Mouse (Mus musculus) left cerebral cortex, adult 9 months (tissue): Measurements from ENCODE around the gene Rgs14.

Source experiments
- DNase-seq, 2 experiments: peaks; one replicate each; pipeline ENCODE4 v3.0.0; 2022; ENCODE audit warnings: low spot score in 2 of 2

The Rgs14 gene

DNA sequence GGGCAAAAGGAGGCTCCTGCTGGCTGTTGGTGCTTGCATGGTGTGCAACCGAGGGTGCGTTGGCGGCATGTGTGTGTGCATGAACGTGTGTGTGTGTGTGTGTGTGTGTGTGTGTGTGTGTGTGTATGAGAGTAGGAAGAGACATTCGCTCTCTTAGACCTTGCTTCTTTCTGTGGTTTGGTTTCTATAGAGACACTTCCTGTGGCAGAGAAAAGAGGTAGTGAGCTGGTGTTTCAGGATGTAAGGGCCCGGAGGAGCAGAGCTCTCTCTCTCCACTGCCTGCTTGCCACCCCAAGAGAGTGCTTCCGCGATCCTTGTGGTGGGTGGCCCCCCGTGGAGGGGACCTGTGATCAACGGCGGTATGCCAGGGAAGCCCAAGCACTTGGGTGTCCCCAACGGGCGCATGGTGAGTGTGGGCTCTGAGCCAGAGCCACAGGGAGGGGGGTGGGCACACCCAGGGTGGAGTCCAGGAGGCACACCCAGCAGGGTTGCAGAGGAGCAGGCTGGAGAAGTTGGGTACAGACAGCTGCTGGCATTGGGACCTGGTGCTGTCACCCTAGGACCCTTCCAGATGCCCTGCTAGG is at the start of gene Rgs14:
TSS of gene Rgs14 (plus strand) at position 202 of the 584 bp plus-strand sequence.
- DNase-seq: peak in 1 of 2 experiments; percentile 67

DNA sequence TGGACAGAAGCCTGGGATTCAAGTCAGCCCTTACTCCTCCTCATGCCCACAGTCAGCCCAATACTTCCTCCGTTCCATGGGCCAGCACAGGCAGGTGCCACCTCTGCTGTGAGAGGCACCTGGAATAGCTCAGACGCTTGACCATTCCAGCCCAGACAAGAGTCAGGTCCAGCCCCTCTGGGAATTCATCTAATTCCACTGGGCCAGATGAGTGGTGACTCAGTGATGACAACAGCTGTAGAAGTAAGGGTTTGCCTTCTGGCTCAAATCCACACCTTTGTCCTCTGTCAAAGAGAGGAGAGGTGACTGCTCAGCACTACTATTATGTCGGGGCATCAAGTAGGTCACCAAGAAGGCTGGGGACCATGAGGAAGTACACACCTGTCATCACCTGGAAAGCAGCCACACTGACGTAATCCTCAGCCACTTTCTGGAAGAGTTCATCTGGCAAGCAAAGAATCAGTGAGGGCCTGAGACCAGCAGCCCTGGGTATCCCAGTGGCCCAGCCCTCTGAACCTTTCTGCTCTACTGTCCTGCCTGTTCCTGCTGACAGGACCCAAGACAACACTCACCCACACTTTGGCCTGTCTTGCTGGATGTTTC is 49.5 kb upstream of the Rgs14 start, which contains the start of gene Prelid1:
TSS of gene Prelid1 (plus strand) at position 570 of the 603 bp plus-strand sequence.
- DNase-seq: no peak

DNA sequence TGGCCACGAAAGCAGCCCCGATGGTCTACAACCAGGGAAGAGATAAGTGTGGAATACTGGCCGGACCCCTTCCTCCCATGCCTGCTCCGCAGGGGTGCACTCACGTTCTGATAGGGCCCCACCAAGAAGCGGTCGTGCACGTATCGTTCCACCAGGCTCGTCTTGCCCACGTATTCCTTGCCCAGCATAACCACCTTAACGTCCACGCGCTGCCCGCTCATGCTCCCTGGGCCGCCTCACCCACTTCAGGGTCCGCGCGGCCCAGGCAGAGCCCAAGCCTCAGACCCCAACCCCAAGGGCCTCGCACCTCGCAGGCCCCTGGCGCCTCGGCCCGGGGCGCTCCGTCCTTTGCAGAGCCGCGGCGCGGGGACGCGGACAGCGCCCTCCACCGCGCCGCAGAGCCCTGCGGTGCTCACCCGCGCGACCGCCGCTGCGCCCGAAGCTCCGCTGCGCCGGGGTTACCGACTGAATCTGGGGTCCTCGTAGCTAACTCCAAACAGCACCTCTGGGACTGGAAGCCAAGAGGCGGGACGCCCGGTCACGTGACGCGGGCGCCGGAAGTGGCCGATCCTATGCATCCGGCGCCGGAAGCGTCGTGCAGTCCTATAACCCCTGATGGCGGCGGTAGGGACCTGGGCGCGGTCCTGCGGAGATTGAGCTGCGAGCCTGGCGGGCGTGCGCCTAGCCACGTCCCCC is 48.0 kb upstream of the Rgs14 start, which contains the start of gene Rab24:
TSS of gene Rab24 (minus strand) at position 513 of the 696 bp plus-strand sequence.
- DNase-seq: peak in 1 of 2 experiments; percentile 78

DNA sequence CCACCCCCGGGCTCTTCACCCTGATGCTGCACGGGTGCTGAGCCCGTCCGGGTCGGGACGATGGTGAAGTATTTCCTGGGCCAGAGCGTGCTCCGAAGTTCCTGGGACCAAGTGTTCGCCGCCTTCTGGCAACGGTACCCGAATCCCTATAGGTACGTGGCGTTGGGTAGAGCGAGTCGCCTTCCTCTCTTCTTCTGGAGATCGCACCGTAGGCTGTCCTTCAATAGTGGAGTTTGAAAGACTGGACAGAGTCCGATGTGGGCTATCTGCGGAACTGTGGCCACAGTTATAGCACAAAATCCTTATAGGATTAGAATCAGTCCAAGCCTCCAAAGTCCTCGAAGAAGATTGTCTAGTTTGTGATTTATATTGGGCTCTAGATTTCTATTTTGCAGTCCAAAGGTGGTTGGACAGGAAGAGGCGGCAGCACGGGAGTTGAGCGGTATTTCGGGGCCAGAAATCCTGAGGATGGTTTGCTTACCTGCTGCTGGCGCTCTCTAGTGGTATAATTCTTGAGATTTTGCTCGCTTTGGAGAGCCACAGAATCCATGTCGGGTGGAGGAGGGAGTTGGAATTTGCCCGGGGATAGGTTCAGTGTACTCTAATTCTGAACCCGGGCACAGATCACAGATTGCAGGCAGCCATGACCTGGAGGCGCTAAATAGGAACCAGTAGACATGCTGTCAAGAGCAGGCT is 47.3 kb upstream of the Rgs14 start:
- DNase-seq: peak in 1 of 2 experiments; percentile 54

DNA sequence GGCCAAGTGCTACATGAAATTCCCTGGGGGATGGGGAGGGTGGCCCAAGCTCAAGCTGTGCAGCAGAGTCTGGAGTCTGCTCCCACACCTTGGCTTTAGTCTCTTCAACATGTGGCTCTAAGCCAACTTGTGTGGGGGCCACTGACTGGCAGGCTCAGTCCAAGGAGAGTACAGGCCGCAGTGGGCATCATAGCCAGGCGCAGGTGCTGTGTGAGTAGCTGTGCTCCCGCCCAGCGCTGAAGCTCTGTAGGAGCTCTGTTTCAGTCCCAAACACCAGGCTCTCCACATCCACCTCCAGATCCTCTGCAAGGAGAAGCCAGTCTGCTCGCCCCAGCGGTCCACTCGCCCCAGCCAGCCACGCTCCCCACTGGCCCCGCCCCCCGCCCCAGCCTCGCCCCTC is 43.9 kb upstream of the Rgs14 start:
- DNase-seq: peak in 1 of 2 experiments; percentile 32

DNA sequence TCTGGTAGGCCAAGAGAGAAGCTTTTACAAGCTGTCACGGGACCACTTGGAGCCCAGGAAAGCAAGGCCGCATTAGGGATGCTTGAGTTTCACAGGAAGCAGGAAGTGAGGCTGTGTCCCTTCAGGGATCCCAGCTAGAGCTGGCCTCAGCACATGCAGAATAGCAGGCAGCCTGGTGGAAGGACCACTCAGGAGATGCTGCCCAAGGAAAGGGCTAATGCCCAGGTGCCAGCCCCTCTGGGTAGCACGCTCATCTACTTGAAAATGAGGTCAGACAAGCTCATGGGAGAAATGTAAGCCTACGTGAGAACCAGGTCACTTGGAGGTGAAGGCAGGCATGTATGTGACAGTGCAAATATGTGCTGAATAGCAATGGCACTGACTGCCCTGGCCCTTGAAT is 42.4 kb upstream of the Rgs14 start:
- DNase-seq: no peak

DNA sequence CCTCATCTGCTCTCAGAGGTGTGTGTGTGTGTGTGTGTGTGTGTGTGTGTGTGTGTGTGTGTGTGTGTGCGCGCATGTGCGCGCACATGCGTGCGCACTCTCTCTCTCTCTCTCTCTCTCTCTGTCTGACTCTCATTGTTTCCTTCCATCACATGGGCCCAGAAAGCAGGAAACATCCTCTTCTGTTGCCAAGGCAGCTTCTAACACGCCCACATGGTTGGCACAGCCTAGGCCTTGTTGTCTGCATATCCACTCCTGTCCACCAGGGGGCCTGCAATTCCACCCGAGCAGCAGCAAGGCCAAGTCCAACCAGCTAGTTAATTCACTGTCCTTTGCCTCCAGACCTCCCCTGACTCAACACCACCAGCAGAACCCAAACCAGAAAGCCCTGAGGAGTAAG is 41.9 kb upstream of the Rgs14 start:
- peak; percentile 89 to 97 for DNase-seq

DNA sequence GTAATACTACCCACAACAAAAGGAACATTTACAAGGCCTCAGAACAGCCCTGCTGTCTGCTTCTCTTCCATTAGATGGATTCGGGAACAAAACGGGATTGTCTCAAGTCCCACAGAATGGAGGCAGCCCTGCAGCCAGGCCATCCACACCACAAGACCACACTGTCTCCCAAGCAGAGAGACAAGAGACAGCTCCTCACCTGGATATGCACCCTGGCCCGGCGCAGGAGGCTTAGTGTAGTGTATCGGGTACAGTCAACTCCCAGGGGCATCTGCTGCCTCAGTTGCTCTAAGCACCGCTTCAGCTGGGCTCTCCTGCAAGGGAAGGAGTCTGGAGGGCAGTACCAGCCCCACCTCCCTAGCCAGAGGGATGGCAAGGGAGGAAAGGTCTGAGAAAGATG is 41.4 kb upstream of the Rgs14 start:
- DNase-seq: no peak

DNA sequence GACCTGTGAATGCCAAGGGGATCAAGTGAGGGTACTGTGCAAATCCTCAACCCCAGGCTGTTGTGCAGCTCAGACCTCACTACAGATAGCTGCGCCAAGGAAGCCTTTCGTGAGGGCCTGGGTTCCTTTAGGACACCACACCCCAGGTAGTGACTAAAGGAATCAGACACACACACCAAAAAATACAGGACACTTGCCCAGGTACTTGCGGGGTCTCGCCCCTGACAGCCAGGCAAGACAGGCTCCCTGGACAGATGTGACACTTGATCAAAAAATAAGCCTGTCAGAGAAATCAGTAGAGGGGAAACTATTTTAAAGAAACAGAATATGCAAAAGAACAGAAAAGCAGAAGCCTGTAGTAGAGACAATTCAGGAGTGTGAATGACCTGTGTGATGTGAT is 40.9 kb upstream of the Rgs14 start:
- DNase-seq: no peak

DNA sequence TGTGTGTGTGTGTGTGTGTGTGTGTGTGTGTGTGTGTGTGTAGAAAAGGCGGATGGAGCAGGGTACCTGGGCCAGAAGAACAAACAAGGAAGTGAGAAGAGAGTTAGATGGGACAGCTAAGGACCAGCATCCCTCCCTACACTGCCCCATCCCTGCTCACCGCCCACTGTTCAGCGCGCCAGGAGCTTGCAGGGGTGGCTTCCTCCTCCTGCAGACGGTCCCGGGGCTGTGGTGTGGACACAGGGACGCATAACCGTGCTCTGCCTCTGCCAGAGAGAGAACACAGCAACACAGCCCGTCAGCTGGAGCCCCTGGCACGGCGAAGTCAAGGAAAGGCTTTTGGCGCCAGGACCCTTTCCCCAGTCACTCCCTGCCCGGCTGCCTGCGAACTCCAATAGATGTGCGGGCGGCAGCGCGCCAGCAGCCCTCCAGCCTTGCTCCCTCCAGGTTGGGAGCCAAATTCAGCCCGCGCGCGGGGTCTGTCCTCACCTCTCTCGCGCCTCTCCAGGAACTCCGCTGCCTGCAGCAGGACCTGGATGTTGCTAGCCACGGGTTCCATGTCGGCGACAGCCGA is 40.3 kb upstream of the Rgs14 start:
- DNase-seq: no peak

DNA sequence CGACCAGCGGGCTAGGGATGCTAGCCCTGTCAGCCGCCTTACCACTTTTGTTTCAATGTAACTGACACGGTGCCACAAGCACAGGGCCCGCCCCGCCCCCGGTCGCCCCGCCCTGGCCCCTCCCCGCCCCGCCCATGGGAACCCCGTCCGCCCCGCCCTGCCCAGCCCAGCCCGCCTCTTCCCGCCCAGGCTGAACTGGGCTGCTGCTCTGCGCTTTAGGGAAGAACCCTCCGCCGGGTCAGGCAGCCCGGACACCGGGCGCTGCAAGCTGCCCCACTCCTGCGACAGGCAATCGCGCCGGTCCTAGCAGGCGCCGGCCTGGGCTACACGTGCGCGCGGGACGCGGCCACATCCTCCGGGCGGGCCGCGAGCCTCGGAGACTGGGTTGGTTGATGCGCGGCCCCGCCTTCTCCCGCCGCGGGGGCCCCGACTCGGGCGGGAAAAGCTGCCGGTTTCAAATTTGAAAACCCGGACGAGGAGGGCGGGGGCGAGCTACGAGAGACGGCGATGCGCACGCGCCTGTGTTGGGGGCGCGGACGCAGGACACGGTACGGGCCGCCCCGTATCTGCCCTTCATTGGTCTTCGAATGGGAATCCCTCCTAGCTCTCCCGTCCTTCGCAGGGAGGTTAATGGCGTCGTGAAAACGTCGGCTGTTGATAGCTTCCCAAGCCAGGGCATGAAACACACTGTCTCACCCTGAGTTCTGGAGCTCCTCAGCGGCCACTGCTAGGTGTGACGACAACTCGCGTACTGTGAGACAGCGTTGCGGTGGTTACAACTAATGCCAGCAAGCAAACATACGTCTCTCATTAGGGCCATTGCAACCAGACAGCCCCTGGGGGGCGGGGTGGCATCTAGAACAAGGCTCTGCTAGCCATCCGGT is 39.6 kb upstream of the Rgs14 start, which contains the start of gene Mxd3:
TSS of gene Mxd3 (minus strand) at position 141 of the 884 bp plus-strand sequence.
- peak in 1 of 2 experiments; percentile 75 for DNase-seq

DNA sequence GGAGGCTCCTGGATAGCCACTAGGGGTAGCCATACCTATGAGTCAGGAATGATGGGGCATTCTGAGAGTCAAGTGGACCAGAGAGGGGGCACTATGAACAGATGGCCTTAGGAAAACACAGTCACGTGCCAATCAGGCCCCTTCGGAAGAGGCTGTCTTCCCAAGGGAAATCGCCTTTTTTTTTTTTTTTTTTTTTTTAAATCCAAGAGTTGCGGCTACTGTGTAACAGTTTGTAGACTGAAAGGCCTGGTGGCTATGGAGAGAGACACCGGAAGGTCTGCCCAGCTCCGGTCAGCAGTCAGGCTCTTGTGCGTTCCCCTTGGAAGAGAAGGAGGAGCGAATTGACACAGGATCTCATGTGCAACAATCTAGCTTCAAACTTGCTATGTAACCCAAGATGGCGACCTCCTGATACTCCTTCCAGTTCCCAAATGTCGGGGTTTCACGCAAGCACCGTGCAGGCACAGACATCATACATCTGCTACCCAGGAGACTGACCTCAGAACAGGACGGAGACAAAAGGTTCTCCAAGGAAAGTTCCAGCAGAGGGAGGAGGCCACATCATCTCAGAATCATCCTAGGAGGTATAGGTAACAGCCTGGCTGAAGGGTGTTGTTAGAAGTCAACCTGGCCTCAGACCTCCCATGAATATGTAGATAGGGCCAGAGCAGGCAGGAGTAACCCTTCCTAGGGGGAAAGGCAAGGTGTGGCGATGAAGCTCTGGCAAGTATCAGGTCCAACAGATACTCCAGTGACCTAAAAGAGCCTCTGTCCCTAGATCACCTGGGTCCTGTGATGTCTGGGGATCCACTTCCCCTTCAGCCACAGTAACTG is 38.7 kb upstream of the Rgs14 start:
- no peak for DNase-seq

DNA sequence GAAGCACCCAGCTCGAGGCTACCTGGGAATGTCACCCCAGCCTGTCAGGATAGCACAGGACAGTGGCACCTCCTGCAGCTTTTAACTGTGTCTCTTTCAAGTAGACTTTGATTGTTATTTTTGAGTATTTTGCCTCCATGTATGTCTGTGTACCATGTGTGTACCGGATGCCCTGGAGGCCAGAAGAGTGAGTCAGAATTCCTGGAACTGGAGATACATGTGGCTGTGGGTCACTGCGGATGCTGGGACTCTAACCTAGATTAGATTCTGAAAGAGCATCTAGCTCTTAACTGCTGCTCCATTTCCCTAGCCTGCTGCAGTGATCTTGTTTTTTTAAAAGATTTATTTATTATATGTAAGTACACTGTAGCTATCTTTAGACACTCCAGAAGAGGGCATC is 37.2 kb upstream of the Rgs14 start:
- no peak for DNase-seq

DNA sequence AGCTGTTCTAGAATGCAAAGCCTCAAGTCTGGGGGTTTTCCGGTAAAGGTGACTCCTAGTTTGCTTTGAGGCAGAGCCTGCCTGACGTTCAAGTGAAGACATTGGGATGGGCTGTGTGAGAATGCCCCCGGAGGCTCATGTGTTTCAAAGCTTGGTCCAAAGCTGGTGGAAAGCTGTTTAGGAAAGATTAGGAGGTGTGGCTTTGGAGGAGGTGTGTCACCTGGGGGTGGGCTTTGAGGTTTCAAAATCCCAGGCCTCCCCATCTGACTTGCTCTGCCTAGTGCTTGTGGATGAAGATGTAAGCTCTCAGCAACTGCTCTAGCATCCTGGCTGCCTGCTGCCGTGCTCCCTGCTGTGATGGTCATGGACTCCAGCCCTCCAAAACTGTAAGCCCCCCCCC is 33.8 kb upstream of the Rgs14 start:
- DNase-seq: no peak

DNA sequence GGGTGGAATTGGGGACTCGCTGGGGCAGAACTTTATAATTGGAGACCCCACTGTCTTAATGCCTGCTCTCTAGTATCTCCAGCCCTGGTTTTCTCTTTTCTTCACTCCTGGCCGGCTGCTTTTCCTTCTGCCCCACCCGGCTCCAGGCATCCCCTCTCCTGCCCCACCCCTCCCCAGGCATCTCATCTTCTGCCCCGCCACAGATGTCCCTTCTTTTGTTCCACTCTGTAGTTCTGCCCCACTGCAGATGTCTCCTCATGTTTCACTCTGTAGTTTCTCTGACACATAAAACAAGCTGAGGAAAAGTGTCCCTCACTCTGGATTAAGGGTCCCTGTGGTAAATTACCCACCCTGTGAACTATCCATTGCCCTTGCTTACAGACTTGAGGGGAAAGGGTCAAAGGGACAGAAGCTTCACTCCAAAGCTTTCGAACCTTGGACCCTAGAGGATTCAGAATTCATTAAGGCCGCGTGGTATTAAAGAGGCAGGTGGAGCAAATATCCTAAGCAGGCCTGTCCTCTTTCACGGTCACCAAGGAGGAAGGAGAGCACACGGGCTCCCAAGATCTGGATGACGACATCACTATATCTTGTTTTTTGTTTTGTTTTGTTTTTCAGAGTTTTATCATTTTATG is 32.1 kb upstream of the Rgs14 start:
- no peak for DNase-seq

DNA sequence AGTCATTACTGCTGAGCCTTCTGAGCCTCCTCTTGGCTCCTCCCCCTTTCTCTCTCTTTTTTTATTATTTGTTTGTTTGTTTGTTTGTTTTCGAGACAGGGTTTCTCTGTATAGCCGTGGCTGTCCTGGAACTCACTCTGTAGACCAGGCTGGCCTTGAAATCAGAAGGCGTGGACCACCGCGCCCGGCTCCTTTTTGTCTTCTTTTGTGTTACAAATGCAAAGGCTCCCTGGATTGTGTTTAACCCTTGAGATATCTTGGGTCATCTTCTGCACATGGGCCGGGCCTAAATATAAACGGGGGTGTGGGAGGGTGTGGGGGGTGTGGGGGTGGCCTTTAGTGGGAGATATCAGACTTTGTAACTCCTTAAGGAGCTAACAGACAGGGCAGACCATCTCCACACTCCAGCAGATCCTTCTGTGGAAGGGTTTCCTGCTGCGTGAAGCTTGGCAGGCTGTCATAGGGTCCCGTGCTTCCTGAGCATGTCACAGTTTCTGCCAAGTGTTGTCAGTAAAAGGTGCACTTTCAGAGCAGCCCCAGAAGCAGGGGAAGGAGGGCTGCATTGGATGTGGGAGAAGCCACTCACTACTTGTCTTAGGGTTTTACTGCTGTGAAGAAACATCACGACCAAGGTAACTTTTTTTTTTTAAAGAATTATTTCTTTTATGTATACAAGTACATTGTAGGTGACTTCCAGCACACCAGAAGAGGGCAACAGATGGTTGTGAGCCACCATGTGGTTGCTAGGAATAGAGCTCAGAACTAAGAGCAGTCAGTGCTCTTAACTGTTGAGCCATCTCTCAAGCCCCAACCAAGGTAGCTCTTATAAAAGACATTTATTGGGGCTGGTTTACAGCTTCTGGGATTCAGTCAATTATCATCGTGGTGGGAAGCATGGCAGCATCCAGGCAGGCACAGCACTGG is 31.1 kb upstream of the Rgs14 start:
- no peak for DNase-seq

DNA sequence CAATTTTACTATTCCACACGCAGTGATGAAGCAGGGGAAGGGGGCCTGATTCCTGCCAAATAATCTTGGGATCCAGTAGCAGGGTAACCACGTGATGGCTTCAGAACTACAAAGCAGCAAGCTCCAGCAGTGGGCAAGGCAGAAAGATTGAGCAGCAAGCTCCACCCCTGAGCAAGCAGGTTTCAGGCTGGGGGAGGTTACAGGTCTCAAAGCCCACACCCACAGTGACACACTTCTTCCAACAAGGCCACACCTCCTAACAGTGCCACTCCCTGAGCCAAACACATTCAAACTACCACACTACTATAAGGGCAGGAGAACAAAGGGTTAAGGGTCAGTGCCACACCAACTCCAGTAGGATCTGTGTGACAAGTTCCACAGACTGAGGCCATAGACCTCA is 30.3 kb upstream of the Rgs14 start:
- no peak for DNase-seq

DNA sequence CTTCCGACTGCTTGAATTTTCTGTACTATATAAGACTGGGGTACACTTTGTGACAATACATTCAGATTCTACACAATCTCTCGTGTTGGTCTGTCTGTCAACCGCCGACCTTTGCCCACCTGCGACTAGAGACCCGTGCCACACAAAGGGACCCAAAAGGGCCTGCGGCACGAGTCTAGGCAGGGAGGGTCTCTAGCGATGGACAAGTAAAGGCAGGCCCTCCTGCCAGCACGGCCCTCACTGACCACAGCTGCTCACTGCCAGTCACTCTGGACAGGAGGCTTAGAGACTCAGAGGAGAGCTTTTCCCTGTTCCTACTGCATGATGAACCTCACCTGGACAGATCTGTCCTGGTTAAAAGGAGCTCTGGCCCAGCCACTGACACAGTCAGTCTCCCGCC is 27.1 kb upstream of the Rgs14 start:
- DNase-seq: no peak
